Mouse (Mus musculus): ENCODE measurements at regions not wholly inside any gene's neighbourhood (a gene's known extent, or its start where the extent isn't known, plus 50 kb on each side); places are given as distances from the start of the nearest gene placed in this dataset.

- H3K36me3 ChIP-seq = no peaks in the 10 kb centered on the region
- H3K9ac ChIP-seq (replicated peaks) = no peak overlapping the region
- no peaks in the 10 kb centered on the region for H3K27me3 ChIP-seq
- no peak for ATAC-seq (ENCODE audit: low FRiP score, low read depth)
- H3K4me2 ChIP-seq (replicated peaks) = no peak overlapping the region
- 60% methylated on average over 2 of the region's 2 CpGs for WGBS
- H3K27ac ChIP-seq (replicated peaks) = no peak overlapping the region
- no peaks in the 10 kb centered on the region for H3K4me1 ChIP-seq
- H3K9me3 ChIP-seq = no peaks in the 10 kb centered on the region
- no peak overlapping the region for H3K4me3 ChIP-seq
These were observed 1207.9 kb downstream of the Nxph1 start for GRCm38 (mm10) chr6:10156097-10156496.

DNA sequence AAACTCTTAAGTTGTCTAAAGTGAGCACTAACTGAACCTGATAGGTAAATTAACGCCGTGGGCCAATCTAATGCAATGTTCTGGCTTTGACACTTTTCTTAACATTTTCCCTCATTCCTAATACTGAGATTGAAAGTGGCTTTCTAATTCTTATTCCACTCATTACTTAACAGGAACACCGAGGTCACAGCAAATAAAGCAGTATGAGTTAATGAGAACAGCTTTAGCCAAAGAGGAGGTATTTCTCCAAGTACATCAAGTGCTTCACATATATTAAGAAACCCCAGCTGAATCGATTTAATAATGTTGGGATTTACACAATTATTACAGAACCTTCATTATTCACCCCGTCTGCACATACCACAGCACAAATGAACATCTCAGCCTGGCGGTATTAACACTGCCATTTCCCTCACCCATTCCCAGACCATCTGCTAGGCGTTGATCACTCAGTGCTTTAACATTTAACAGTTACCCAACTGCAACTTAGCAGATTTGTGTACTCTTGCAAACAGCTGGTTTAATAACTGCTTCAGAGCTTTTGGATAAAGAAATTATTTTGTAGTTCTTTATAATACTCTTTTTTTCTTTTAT lies 1233.5 kb downstream of the Nxph1 start:
- no peaks in the 10 kb centered on the region for H3K27me3 ChIP-seq
- H3K4me1 ChIP-seq = no peaks in the 10 kb centered on the region; the same call in 1 of the 2 replicates
- no peak overlapping the region for H3K27ac ChIP-seq (replicated peaks)
- no peak overlapping the region for H3K9ac ChIP-seq (replicated peaks)
- H3K36me3 ChIP-seq = no peaks in the 10 kb centered on the region
- H3K4me2 ChIP-seq (replicated peaks) = no peak overlapping the region
- 68% methylated on average over 7 of the region's 7 CpGs for WGBS
- ATAC-seq (ENCODE audit: low FRiP score, low read depth) = peak; percentile 82
- H3K4me3 ChIP-seq = no peak overlapping the region
- no peaks in the 10 kb centered on the region for H3K9me3 ChIP-seq

DNA sequence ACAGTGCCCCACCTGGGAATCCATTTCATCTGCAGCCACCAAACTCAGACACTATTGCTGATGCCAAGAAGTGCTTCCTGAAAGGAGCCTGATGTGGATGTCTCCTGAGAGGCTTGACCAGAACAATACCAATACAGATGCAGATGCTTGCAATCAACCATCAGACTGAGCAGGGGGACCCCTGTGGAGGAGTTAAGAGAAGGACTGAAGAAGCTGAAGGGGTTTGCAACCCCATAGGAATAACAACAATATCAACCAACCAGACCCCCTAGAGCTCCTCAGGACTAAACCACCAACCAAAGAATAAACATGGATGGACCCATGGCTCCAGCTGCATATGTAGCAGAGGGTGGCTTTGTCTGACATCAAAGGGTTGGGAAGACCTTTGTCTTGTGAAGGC lies 1237.7 kb downstream of the Nxph1 start:
- no peaks in the 10 kb centered on the region for H3K27me3 ChIP-seq
- H3K36me3 ChIP-seq = no peaks in the 10 kb centered on the region
- H3K4me2 ChIP-seq (replicated peaks) = no peak overlapping the region
- ATAC-seq (ENCODE audit: low FRiP score, low read depth) = no peak
- H3K4me3 ChIP-seq = no peak overlapping the region
- H3K9me3 ChIP-seq = no peaks in the 10 kb centered on the region
- H3K27ac ChIP-seq (replicated peaks) = no peak overlapping the region
- no peaks in the 10 kb centered on the region; the same call in 1 of the 2 replicates for H3K4me1 ChIP-seq
- no peak overlapping the region for H3K9ac ChIP-seq (replicated peaks)

All from midbrain, embryonic 12.5 days (tissue).